Mouse (Mus musculus) layer of hippocampus, adult 18-20 months (tissue): ENCODE results near the gene Cpne5. TPM values are rescaled to one million over a fixed set of nuclear protein-coding genes. Genes with fewer than 3 reads are reported as not detected.

Source experiments
- DNase-seq, 2 experiments: peaks; one replicate each; pipeline ENCODE4 v3.0.0; 2022; ENCODE audit warnings: low spot score in 2 of 2
- total RNA-seq, 2 experiments: library from RNA; stranded (reverse); gene quantifications; 2 replicates each; pipeline ENCODE4 v1.2.3; 2021

Gene Cpne5
- total RNA-seq, 2 experiments from 2014 or later: 37.5 to 37.8 TPM

DNA sequence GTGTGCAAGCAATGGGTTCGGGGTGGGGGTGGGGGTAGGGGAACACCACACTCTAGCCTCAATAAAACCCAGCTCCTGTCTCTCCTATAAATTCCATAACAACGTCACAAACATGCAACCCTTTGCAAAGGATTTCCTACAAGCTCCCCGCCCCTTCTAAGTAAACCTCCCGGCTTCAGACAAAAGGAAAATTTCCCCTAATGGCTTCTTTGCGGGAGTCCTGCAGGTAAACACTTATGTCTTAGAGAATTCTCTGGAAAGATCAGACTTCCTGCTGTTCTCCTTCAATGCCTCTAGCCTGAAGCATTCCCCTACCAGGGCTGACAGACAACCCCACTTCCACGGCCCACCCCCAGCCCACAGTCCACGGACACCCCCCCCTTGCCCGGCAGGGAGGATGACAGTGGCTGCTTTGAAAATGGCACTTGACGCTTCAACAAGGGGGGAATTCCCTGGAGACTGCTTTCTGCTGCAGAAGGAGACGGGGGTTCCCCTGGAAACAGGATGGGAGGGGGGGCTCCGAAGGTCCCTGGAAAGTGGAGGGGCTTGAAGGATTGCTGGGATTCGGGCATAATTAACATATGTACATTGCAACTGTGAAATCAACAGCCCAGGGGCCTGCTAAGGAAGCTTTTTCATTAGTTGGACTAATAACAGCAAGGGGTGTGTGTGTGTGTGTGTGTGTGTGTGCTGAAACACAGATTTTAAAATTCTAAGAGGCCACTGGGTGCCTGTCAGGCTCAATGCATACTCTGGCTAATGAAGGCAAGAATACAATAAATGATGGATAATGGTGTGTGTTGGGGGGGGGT lies 24.4 kb downstream of the Cpne5 start:
- DNase-seq: no peak

- no peak for DNase-seq
These were observed 26.1 kb downstream of the Cpne5 start for GRCm38 (mm10) chr17:29211836-29212235.

DNA sequence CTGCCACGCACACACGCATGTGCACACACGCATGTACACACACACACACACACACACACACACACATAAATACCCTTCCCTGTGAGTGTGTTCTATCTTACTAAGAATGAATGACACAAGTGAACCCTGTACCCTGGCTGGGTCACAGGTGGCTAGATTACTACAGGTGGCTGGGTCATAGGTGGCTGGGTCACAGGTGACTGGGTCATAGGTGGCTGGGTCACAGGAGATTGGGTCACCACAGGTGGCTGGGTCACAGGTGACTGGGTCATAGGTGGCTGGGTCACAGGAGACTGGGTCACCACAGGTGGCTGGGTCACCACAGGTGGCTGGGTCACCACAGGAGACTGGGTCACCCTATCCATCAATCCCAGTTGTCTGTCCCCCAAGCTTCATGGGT lies 27.9 kb downstream of the Cpne5 start:
- no peak for DNase-seq

DNA sequence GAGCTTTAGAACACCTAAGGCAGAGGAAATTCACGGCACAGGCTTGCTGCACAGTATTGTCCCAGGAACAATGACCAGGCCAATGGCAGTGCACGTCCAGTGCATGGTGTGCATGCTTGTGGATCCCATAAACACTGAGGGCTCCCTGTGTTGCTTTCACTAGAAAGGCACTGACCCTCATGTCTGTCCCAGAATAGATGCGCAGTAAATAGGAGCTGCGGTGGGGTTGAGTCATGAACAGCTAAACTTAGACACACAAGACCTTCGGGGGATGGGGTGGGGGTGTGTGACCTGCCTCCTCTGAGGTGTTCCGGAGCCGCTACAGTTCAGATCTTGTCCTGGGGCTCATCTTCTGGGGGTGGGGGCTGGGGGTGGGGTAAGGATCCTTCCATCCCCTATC lies 31.9 kb downstream of the Cpne5 start:
- no peak for DNase-seq

DNA sequence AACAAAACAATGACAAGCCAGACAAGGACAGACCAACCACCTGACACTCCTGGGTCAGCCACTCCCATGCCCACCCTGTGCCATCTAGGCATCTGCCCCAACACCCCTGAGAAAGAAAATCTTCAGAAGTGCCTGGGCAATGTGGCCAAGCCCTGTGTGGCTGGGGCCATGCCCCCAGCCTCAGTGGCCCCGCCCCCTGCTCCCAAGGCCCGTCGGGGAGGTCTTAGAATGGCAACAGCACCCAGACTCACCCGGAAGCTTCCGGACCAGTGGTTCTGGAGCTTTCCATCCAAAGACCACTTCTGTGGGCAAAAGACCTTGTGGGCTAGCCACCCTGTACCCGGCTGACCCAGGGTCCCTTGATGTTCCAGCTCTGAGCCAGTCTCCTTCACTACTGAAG lies 35.4 kb downstream of the Cpne5 start:
- no peak for DNase-seq

DNA sequence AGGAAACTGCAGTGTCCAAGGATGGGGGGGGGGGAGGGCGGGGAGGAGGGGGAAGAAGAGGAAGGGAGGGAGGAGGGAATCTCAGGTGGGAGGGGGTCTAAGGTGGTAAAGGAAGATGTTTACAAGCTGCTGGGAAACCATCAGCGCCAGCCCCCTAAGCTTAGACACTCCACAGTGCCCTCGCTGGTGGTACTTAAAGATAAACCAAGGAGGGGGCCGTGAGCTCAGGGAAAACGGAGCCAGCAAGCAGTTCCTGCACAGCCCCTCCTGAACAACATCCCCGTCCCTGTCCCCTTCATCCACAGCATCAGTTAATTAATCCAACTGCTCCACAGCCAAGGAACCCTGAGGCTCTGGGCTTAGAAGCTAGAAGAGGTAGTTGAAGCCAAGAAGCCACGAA lies 38.1 kb downstream of the Cpne5 start:
- no peak for DNase-seq

DNA sequence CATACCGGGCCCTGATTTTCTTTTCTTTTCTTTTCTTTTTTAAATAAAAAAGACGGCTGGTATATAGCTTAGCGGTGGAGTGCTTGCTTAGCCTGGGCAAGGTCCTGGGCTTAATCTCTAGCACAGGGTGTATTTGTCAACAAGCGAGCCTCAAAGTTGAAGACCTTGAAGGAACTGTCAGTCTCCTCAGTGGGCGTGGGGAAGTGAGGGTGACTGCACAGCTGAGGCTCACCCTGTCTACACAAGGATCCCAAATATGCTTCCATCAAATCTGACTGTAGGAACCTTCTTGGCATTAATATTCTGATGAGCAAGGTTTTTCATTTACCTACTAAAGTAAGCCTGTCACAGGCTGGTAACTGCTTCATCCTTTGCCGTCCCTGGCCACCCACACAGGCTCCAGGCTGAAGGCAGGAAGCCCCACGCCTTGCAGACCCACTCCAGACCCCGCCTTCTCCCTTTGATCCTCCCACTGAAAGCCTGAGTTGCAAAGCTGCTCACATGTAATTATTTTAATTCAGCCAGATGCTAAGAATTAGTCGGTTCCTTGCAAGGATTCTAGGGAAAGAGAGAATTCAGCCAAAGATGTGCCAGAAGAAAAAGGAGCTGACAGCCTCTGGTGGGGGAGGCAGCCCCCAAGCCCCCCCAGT lies 38.7 kb downstream of the Cpne5 start:
- peak; percentile 28 to 34 for DNase-seq

GRCm38 (mm10) chr17:29195579-29195978 lies 42.4 kb downstream of the Cpne5 start:
- DNase-seq: no peak

DNA sequence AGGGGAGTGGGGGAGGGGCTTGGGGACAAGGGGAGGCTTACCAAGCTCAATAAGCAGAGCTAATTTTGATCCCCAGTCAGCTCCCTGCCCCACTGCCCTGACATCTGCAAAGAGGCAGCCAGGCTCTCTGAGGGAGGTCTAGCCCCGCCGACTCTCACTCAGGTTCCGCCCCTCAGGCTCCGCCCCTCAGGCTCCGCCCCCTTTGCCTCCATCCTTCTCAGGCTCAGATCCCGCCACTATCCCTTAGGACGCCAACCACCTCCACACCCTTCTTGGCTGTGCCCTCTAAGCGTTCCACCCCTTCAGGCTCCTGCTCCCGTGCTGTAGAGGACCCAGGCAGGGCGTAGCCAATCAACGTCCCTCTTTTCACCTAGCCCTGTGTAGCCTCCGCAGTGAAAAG lies 49.0 kb downstream of the Cpne5 start:
- no peak for DNase-seq

DNA sequence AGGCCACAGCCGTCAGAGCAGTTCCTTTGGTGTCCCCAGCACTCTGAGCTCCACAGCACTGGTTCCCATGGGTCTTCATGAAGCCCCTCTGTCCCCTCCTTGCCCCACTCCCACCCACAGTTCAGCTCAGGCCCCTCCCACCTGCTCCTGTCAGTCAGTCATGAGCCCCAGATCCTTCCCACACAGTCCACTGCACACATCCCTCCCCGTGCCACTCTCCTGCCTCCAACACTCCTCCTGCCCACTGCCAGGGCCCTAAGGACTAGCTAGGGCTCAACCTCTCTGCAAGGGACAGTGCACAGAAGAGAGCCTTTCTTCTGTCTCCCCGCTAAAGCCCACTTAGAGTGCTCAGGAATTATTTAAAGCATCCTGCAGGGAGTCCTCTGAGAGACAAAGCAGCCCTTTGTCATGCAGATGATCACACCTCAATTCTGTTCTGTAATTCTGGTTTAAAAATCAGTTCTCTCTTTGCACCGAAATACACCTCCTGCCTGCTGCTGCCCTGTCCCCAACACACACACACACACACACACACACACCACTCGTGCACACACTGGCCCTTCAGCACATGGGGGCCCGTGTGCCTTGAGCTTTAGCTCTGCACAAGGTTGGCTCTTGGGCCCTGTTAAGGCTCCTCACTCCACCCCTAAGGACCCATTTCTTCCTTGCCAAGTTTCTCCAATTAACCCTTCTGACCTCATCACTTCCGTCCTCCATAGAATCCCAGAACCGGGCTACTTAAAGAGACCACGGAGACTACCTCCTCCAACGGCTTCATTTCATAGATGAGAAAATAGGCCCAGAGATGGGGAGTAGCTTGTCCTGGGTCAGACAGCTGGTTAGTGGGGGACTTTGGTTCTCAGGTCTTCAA lies 50.7 kb downstream of the Cpne5 start:
- no peak for DNase-seq

DNA sequence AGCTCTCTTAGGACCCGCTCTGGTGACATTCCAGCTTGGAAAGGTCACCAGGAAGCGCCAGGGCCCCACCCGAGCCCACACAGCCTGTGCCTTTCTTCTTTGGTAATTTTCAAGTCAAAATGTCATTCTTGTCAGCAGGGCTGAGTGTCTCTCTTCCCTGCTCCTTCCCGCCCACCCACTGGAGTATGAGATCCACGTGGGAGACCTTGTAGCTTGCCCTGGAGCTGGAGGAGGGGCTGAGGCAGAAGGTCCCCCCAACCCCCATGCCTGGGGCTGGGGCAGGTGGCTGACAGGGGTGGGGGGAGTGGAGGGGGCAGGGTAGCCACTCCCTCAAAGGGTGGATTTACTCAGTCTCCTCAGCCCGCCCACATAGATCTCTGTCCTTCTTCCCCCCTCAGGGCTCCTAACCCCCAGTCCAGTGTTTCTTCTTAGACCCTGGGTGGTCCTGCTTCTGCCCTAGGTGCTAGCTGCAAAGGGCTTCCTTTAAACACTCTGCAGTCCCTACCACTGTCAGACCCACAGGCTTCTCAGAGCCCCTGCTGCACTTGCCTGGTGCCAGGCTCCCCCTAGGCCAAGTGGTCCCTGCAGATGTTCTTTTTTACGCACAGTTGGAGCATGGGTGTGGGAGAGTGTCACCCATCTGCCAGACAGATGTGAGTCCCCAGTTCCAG lies 52.5 kb downstream of the Cpne5 start:
- DNase-seq: no peak

DNA sequence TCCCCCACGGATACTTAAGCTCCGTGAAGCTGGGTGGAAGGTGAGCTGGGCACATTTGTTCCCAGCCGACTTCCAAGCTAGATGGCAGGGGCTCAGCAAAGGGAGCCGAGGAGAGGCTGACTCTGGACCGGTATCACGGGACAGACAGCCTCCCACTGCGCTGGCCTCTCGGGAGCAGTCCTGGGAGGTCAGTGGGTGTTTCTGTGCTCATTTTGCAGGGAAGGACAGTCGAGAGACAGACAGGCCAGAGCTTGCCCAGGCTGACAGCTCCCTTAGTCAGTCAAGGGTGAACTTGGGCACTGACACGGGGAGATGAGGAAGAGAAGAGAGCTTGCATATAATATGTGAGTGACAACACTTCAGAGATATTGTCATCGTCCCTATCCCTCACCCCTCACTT lies 54.8 kb downstream of the Cpne5 start:
- no peak for DNase-seq

DNA sequence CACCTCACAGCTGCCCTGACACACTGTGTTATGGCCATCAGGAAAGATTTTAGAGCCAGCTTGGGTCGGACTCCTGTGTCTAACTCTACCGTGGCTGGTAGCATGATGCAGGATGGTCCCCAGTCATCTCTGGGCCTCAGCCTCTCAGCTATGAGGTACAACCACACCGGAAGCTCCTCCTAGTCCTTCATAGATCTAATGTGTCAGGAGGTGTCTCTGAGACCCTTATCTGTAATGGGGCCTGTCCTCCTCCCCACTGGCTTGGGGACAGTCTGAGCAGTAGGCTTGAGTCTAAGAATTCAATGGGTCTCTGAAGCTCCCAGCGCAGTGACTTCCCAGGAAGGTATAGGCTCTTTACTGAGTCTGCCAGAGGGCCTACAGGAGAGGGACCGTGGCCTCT lies 56.2 kb downstream of the Cpne5 start:
- no peak for DNase-seq

DNA sequence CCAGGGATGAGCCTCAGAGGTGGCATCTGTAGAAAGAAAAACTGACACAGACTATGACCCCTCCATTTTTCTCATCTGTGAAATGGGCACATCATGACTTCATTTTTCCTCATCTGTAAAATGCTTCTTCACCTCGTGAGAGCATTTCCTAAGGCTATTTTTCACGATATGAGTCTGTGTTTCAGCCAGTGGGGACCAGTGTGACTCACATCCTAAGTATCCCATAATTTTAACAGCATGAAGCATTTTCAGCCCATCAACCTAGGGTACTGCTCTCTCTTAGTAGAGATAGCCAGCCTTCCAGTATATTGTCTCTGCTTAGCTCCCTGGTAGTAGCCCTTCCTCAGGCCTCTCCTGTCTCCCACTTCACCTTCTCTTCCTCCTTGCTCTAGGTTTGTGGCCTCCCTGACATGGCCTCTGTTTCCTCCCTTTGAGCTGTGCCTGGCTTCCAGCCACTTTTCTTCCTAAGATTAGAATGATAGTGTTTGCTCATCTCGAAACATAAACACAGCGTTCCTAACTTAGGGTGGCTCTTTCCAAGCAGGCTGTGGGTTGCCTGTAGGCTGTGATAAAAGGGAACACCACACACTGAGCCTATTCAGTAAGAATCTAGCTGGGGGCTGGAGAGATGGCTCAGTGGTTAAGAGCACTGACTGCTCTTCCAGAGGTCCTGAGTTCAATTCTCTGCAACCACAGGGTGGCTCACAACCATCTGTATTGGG lies 57.4 kb downstream of the Cpne5 start:
- no peak for DNase-seq

DNA sequence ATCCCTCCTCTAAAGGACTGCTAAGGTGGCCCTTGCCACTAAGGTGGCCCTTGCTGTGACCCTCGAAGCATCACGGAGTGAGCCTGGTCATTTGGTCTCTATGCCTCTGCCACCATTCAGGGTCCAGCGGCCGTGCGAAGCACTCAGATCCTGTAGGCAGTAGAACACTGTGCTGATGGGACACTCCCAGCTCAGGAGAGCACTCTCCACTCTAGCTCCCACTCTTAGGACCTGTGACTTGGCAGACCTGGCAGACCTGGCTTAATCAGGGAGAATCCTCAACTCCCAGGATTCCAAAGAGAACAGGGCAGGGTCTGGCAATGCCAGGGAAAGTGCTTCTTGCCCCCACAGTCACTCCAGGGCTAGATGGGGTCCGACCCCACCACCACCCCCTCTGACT lies 58.0 kb downstream of the Cpne5 start:
- DNase-seq: no peak

DNA sequence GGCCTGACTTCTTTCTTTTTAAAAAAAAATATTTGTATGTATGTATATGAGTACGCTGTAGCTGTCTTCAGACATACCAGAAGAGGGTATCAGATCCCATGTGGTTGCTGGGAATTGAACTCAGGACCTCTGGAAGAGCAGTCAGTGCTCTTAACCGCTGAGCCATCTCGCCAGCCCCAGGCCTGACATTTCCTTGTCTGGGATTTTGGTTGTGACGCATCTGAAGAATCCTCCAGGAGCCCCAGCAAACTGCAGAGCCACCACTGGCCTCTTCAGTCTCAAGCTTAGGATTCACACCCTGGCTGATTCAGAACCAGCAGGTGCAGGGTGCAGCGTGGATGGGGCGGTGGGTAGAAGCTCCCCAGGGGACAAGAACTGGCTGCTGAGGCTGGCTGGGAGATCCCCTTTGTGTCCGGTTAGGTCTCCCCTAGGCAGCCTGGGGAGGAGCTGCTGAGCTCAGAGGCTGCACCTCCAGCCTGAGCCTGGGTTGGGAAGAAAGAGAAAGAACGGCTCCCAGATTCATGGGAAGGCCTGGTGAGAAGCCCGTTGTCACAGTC lies 59.4 kb downstream of the Cpne5 start:
- no peak for DNase-seq

DNA sequence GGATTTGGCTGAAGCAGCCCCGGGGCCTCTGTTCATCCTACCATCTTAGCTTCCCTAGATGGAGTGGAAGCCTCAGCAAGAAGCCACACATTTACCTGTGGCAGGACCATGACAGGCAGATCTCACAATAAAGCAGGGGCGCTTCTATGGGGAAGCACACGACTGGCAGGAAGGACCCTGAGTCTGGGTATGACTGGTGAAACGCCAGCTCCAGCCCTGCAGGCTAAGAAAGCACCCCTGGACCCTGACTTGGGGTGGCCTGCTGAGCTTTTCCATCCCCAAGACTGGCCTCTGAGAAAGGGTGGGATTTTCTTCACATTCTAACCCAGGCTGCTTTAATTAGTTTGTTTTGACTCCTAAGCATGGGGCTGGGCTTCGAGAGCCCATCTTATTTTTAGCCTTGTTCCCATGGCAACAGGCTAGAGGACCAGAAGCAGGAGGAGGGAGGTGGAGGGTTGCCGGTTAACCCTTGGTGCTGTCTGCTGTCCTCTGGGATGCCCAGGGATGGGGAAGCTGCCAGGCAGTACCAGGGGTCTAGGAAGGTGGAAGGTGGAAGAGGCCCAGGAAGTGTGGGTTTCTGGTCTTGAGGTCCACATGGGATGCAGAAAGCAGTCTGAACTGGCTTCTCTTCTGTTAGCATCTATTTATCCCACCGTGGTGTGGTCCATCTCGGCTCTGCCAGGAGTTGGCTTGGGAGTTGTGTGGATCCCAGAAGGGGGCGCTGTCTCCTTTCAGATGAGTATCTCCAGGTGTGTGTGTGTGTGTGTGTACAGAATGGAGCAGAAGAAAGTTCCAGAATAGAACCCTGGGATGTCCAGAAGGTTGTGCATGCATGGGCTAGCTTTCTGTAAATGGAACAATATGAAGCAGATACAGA lies 61.3 kb downstream of the Cpne5 start:
- DNase-seq: peak; percentile 59 to 79

DNA sequence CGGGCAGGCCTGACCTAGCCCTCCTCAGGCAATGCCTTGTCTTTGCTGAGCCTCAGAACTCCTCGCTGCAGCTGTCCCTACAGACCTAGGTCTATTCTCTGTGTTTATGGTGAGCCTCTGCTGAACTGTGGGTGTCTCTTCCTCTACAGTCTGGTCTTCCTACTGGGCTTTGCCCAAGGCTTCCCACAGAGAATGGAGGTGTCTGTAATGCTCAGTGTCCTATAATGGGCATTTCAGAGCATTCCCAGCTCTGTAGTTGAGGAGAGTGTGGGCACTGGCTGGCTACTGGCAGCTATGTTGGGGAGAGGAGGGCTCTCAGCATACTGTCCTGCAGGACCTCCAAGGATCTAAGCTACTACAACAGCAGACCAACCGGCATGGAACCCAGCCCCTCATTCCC lies 62.3 kb downstream of the Cpne5 start:
- no peak for DNase-seq

- DNase-seq: no peak
These were observed 64.8 kb downstream of the Cpne5 start for GRCm38 (mm10) chr17:29173165-29173564.
